Mouse (Mus musculus): Measurements from ENCODE around the gene Gm20388. TPM values are rescaled to one million over a fixed set of nuclear protein-coding genes. Genes with fewer than 3 reads are reported as not detected.

Gene Gm20388
- total RNA-seq, 2 experiments from 2014 or later, result 11.4 to 18.1 TPM

GRCm38 (mm10) chr8:121905864-121906263 lies 1995.2 kb downstream of the Gm20388 start:
- no peak for ATAC-seq (replicated peaks; ENCODE audit: low FRiP score, low TSS enrichment, poor library complexity, severe bottlenecking)

GRCm38 (mm10) chr8:121906542-121907512 lies 1996.2 kb downstream of the Gm20388 start:
- peak; percentile 10; the same call in 1 of the 2 replicates for ATAC-seq (replicated peaks; ENCODE audit: low FRiP score, low TSS enrichment, poor library complexity, severe bottlenecking)

GRCm38 (mm10) chr8:121907587-121908248 lies 1997.1 kb downstream of the Gm20388 start, which contains the start of gene Slc7a5:
Gene Slc7a5, minus strand, starts transcription at chr8:121907694.
- peak; percentile 69 for ATAC-seq (replicated peaks; ENCODE audit: low FRiP score, low TSS enrichment, poor library complexity, severe bottlenecking)

GRCm38 (mm10) chr8:121908378-121909147 lies 1997.9 kb downstream of the Gm20388 start:
- no peak for ATAC-seq (replicated peaks; ENCODE audit: low FRiP score, low TSS enrichment, poor library complexity, severe bottlenecking)

- no peak for ATAC-seq (replicated peaks; ENCODE audit: low FRiP score, low TSS enrichment, poor library complexity, severe bottlenecking)
Measured at GRCm38 (mm10) chr8:121909148-121909541, 1998.5 kb downstream of the Gm20388 start.

- ATAC-seq (replicated peaks; ENCODE audit: low FRiP score, low TSS enrichment, poor library complexity, severe bottlenecking), result no peak
Measured at GRCm38 (mm10) chr8:121909663-121910062, 1999.0 kb downstream of the Gm20388 start.

- ATAC-seq (replicated peaks; ENCODE audit: low FRiP score, low TSS enrichment, poor library complexity, severe bottlenecking), result no peak
Measured at GRCm38 (mm10) chr8:121911400-121911799, 2000.8 kb downstream of the Gm20388 start.

GRCm38 (mm10) chr8:121911987-121912386 lies 2001.3 kb downstream of the Gm20388 start:
- ATAC-seq (replicated peaks; ENCODE audit: low FRiP score, low TSS enrichment, poor library complexity, severe bottlenecking), result no peak

- ATAC-seq (replicated peaks; ENCODE audit: low FRiP score, low TSS enrichment, poor library complexity, severe bottlenecking), result no peak
Measured at GRCm38 (mm10) chr8:121912831-121913230, 2002.2 kb downstream of the Gm20388 start.

GRCm38 (mm10) chr8:121913378-121913777 lies 2002.7 kb downstream of the Gm20388 start:
- ATAC-seq (replicated peaks; ENCODE audit: low FRiP score, low TSS enrichment, poor library complexity, severe bottlenecking), result no peak

- ATAC-seq (replicated peaks; ENCODE audit: low FRiP score, low TSS enrichment, poor library complexity, severe bottlenecking), result no peak
Measured at GRCm38 (mm10) chr8:121919158-121919557, 2008.5 kb downstream of the Gm20388 start.

GRCm38 (mm10) chr8:121919731-121920130 lies 2009.1 kb downstream of the Gm20388 start:
- no peak for ATAC-seq (replicated peaks; ENCODE audit: low FRiP score, low TSS enrichment, poor library complexity, severe bottlenecking)

GRCm38 (mm10) chr8:121921582-121921981 lies 2010.9 kb downstream of the Gm20388 start:
- ATAC-seq (replicated peaks; ENCODE audit: low FRiP score, low TSS enrichment, poor library complexity, severe bottlenecking), result no peak

- ATAC-seq (replicated peaks; ENCODE audit: low FRiP score, low TSS enrichment, poor library complexity, severe bottlenecking), result no peak
Measured at GRCm38 (mm10) chr8:121922101-121922500, 2011.5 kb downstream of the Gm20388 start.

- ATAC-seq (replicated peaks; ENCODE audit: low FRiP score, low TSS enrichment, poor library complexity, severe bottlenecking), result no peak
Measured at GRCm38 (mm10) chr8:121924681-121925080, 2014.0 kb downstream of the Gm20388 start.

- peak; percentile 62; the same call in 1 of the 2 replicates for ATAC-seq (replicated peaks; ENCODE audit: low FRiP score, low TSS enrichment, poor library complexity, severe bottlenecking)
Measured at GRCm38 (mm10) chr8:121925624-121926023, 2015.0 kb downstream of the Gm20388 start.

GRCm38 (mm10) chr8:121926266-121926665 lies 2015.6 kb downstream of the Gm20388 start:
- ATAC-seq (replicated peaks; ENCODE audit: low FRiP score, low TSS enrichment, poor library complexity, severe bottlenecking), result no peak

- ATAC-seq (replicated peaks; ENCODE audit: low FRiP score, low TSS enrichment, poor library complexity, severe bottlenecking), result peak; percentile 87
Measured at GRCm38 (mm10) chr8:121927316-121927715, 2016.7 kb downstream of the Gm20388 start.

- no peak for ATAC-seq (replicated peaks; ENCODE audit: low FRiP score, low TSS enrichment, poor library complexity, severe bottlenecking)
Measured at GRCm38 (mm10) chr8:121930047-121930446, 2019.4 kb downstream of the Gm20388 start.

GRCm38 (mm10) chr8:121931571-121931970 lies 2020.9 kb downstream of the Gm20388 start:
- no peak for ATAC-seq (replicated peaks; ENCODE audit: low FRiP score, low TSS enrichment, poor library complexity, severe bottlenecking)

Data from megakaryocyte-erythroid progenitor cell, adult 5-6 weeks (primary cell).